Mouse (Mus musculus): ENCODE measurements around the gene Zfp429. TPM values are rescaled to one million over a fixed set of nuclear protein-coding genes. Genes with fewer than 3 reads are reported as not detected.
"Not testable (repeated sequence)": the region's sequence is repeated elsewhere in the genome, so short reads cannot be mapped to it uniquely, and the experiment has no call there.

Gene Zfp429
- 1.8 and 3.4 TPM in 2 replicates for polyA plus RNA-seq (2012; rRNA removed)

DNA sequence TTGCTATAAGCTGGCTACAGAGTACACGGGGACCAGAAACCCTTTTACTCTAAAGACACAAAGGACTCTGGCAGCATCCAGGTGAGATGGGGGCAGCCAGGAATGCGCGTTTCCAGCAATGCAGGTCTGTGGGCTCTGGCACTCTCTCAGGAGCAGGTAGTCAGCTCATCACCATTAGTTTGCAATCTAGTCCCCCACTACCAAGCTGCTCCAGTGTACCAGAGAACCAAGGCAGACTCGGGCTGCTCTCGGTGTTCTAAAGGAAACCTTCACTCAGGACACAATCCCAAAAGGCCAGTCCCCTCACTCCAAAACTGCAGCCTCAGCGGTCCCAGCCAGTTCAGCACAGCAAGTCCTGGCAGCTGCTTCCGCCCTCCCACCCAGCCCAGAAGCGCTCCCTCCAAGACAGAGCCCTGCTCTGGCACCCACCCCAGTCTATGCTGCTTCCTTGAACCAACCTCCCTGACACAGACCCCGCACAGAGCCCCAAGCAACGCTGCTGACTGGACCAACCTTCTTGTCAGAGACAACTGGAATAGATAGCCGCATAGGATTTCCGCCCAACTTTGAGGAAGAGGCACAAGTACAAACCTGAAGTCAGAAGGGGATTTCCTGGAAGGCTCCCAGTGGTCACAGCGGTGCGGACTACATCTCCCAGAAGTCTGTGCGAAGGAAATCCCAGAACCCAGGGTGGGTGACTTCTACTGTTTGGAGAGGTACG, at the start of gene Zfp429:
TSS of gene Zfp429 (minus strand) at position 637 of the 721 bp plus-strand sequence.
- Histone ChIP-seq H3K4me3 (ENCODE audit: insufficient read depth, low read depth, low read length) (peak within 1 kb of the TSS; percentile 89), H3K27ac (ENCODE audit: insufficient read depth, low read depth, low read length) (peak within 1 kb of the TSS; percentile 28; the same call in 1 of the 2 replicates)
- H3K36me3 ChIP-seq (ENCODE audit: control insufficient read depth, insufficient read depth, low read length); H3K27me3 ChIP-seq (replicated peaks; ENCODE audit: control insufficient read depth, insufficient read depth, low read length); H3K4me1 ChIP-seq (ENCODE audit: control insufficient read depth, insufficient read depth, low read length): not testable (repeated sequence)
- DNase-seq, result peak; percentile 86
- 4% methylated on average over 16 of the region's 16 CpGs for WGBS

DNA sequence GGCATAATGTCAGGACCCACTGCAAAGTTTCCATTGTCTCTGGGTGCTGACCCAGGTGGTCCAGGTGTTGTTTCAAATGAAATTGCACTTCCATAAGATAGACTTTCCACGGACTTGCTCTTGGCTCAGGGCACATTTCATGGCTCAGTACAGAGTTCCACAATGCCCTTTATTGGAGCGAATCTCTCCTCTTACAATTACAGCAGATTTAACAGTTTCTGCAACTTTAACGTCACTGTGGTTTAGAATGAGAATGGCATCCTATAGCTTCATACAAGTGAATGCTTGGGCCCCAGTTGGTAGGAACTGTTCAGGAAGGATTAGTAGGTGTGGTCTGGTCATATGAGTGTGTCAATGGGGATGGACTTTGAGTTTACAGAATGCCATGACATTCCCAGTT, 37.5 kb upstream of the Zfp429 start:
- WGBS, result 80% methylated on average over 1 of the region's 3 CpGs
- not testable (repeated sequence) for H3K4me3 ChIP-seq (ENCODE audit: insufficient read depth, low read depth, low read length); H3K27me3 ChIP-seq (replicated peaks; ENCODE audit: control insufficient read depth, insufficient read depth, low read length); DNase-seq; H3K27ac ChIP-seq (ENCODE audit: insufficient read depth, low read depth, low read length); H3K36me3 ChIP-seq (ENCODE audit: control insufficient read depth, insufficient read depth, low read length); H3K4me1 ChIP-seq (ENCODE audit: control insufficient read depth, insufficient read depth, low read length)

DNA sequence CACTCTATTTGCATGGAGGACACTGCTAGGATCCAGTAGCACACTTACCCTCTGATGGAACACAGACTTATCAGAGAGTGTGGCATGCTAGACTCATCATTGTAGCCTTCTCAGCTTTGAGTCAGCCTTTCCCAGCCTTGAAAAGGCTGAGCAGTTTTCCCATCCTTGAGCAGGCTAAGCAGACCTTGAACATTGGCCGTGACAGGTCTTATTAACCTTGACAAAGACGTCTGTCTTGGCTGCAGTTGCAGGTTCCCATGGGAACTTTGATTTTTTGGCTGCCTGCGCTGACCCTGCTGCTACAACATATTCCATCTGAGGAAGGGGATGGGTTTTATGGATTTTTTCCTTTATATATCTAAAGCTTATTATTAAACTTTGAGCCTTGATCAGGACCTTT, 28.5 kb upstream of the Zfp429 start:
- no peak for DNase-seq
- no peaks in the 10 kb centered on the region for H3K4me1 ChIP-seq (ENCODE audit: control insufficient read depth, insufficient read depth, low read length)
- H3K36me3 ChIP-seq (ENCODE audit: control insufficient read depth, insufficient read depth, low read length), result no peaks in the 10 kb centered on the region
- WGBS, result 55% methylated on average over 3 of the region's 3 CpGs
- TF ChIP-seq CTCF (conservative IDR thresholded peaks at IDR 0.05; ENCODE audit: insufficient read depth, insufficient read length, low read depth, low read length) (no peak), POLR2A (IDR thresholded peaks at IDR 0.05; ENCODE audit: low read depth, low read length) (no peak)
- no peaks in the 10 kb centered on the region for H3K27me3 ChIP-seq (replicated peaks; ENCODE audit: control insufficient read depth, insufficient read depth, low read length)
- no peak overlapping the region for H3K27ac ChIP-seq (ENCODE audit: insufficient read depth, low read depth, low read length)
- no peak overlapping the region for H3K4me3 ChIP-seq (ENCODE audit: insufficient read depth, low read depth, low read length)

DNA sequence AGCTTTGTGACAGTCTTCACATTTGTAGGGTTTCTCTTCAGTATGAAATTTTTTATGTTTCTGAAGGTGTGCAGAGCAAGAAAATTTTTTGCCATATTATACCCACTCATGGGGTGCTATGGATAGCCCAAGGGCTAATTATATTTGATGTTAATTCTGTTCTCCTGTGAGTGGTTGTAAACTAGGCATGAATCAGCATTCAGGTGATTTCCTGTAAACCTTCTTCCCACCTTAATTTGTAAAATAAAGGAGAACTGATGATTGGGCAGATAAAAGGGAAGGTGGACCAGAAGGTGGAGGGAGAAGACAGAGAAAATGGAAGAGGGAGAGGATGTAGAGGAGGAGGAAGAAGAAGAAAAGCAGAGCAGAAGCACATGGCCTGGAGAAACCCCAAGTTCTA, 26.1 kb upstream of the Zfp429 start:
- not testable (repeated sequence) for H3K4me3 ChIP-seq (ENCODE audit: insufficient read depth, low read depth, low read length); H3K4me1 ChIP-seq (ENCODE audit: control insufficient read depth, insufficient read depth, low read length); H3K27ac ChIP-seq (ENCODE audit: insufficient read depth, low read depth, low read length); H3K27me3 ChIP-seq (replicated peaks; ENCODE audit: control insufficient read depth, insufficient read depth, low read length); H3K36me3 ChIP-seq (ENCODE audit: control insufficient read depth, insufficient read depth, low read length); DNase-seq

DNA sequence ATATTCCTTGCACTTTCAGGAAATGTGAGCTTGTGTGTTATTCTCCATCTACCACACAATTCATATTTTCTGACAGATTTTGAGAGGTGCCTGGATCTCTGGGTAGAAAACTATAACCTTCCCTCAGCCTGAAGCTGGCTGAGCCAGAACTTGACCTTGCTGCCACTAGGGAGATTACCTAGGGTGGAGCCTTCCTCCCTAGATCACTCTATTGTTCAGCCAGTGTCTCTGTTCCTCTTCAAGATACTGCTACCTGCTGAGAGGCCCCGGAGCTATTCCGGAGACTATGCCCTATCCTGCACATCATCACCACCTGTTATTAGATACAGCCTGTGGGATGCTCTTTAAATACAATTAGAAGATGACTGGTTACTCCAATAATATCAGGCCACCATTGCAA, 22.9 kb upstream of the Zfp429 start:
- H3K36me3 ChIP-seq (ENCODE audit: control insufficient read depth, insufficient read depth, low read length); DNase-seq; H3K27me3 ChIP-seq (replicated peaks; ENCODE audit: control insufficient read depth, insufficient read depth, low read length); H3K4me1 ChIP-seq (ENCODE audit: control insufficient read depth, insufficient read depth, low read length); H3K27ac ChIP-seq (ENCODE audit: insufficient read depth, low read depth, low read length); H3K4me3 ChIP-seq (ENCODE audit: insufficient read depth, low read depth, low read length): not testable (repeated sequence)
- WGBS, result 85% methylated on average over 2 of the region's 2 CpGs

DNA sequence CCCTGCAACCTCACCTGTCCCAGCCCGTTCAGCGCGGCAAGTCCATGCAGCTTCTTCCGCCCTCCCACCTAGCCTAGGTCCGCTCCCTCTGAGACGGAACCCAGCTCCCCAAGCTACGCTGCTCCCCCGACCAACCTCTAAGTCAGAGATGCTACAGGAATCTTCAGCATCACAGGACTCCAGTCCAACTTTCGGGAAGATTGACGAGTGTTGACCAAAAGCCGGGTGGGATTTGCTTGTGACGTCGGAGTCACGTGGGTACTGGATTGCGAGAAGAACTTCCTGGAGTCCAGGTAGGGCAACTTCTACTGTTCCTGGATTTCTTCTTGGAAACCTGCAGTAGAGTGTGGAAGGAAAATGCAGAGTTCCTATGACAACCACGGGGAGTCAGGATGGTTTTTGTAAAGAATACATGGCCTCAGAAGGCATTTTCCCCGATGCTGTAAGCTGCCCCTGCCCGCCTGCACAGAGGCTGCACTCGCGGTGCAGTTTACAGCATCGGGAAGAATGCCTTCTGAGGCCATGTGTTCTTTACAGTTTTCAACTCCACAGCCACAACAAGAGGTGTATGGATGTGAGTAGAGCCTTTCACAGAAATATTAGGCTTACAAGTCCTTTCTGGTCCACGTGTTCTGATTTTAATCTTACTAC, 21.7 kb upstream of the Zfp429 start, which contains the start of gene Zfp459:
TSS of gene Zfp459 (minus strand) at position 212 of the 651 bp plus-strand sequence.
- DNase-seq, result peak; percentile 77
- TF ChIP-seq POLR2A (IDR thresholded peaks at IDR 0.05; ENCODE audit: low read depth, low read length) (no peak), CTCF (conservative IDR thresholded peaks at IDR 0.05; ENCODE audit: insufficient read depth, insufficient read length, low read depth, low read length) (no peak)

DNA sequence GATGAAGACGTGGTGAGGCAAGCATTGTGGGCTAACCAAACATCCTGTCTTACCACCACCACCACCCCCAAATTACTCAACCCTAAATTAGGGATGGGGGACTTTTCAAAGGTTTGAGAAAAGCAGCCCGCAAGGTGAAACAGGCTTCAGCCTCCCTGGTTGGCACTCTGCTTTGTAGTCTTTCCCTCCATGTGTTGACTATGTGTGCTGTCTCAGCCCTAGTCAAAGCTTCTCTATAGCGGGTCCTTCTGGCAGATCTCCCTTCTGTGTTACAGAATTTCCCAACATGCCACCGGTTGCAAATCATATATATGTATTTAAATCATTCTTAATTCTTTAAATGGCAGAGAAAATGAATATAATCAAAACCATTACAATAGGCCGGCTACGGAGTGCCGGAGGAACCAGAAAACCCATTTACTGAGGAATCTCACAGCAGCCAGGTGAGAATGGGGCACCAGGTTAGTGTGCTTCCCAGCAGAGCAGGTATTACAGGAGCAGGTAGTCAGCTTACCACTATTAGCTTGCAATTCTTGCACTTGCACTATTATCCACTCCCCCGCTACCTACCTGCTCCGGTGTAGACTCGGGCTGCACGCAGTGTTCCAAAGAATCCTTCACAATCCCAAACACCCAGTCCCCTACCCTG, 21.1 kb upstream of the Zfp429 start:
- no peaks in the 10 kb centered on the region for H3K36me3 ChIP-seq (ENCODE audit: control insufficient read depth, insufficient read depth, low read length)
- H3K27me3 ChIP-seq (replicated peaks; ENCODE audit: control insufficient read depth, insufficient read depth, low read length), result no peaks in the 10 kb centered on the region
- no peaks in the 10 kb centered on the region for H3K4me1 ChIP-seq (ENCODE audit: control insufficient read depth, insufficient read depth, low read length)
- WGBS, result 34% methylated on average over 11 of the region's 11 CpGs
- no peak overlapping the region for H3K27ac ChIP-seq (ENCODE audit: insufficient read depth, low read depth, low read length)
- TF ChIP-seq POLR2A (IDR thresholded peaks at IDR 0.05; ENCODE audit: low read depth, low read length), result no peak
- no peak for TF ChIP-seq CTCF (conservative IDR thresholded peaks at IDR 0.05; ENCODE audit: insufficient read depth, insufficient read length, low read depth, low read length)
- DNase-seq, result no peak
- H3K4me3 ChIP-seq (ENCODE audit: insufficient read depth, low read depth, low read length), result peak overlapping the region; percentile 94

More for the DNA sequence above, 21.7 kb upstream of the Zfp429 start, which contains the start of gene Zfp459:
- H3K4me1 ChIP-seq (ENCODE audit: control insufficient read depth, insufficient read depth, low read length), result no peaks in the 10 kb centered on the region
- no peaks in the 10 kb centered on the region for H3K36me3 ChIP-seq (ENCODE audit: control insufficient read depth, insufficient read depth, low read length)
- peak within 1 kb of the TSS; percentile 94 for H3K4me3 ChIP-seq (ENCODE audit: insufficient read depth, low read depth, low read length)
- 1% methylated on average over 22 of the region's 22 CpGs for WGBS
- no peaks in the 10 kb centered on the region for H3K27me3 ChIP-seq (replicated peaks; ENCODE audit: control insufficient read depth, insufficient read depth, low read length)
- no peak within 1 kb of the TSS for H3K27ac ChIP-seq (ENCODE audit: insufficient read depth, low read depth, low read length)
